Mouse (Mus musculus): Measurements from ENCODE around the gene Lce3d. TPM values are rescaled to one million over a fixed set of nuclear protein-coding genes. Genes with fewer than 3 reads are reported as not detected.

Lce3d gene
- not detected in 2 replicates for polyA plus RNA-seq (2016; fragmentation: Nextera tagmentation; extraction: Ambion mirVana)

DNA sequence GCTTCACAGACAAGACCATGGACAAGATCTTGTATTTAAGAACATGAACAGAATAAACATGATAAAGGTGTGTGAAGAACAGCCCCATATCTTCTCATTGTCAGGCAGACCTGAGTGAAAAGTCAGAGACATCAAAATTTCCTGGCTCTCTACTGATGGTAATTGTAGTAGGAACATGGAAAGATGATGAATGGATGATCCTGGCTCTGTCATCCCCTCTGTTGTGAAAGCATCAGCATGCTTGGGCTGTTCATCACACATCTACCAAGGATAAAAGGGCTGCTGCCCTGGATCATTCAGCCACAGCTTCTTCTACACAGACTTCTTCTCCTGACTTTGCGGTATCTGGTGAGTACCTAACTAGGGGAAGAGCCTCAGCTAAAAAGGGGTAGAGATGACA is at the start of gene Lce3d:
Gene Lce3d, plus strand, starts transcription at position 301 of the 400 bp plus-strand sequence.
- Histone ChIP-seq H3K36me3 (no peaks in the 10 kb centered on the region), H3K4me1 (no peaks in the 10 kb centered on the region), H3K27me3 (ENCODE audit: low read depth, poor library complexity, severe bottlenecking) (no peaks in the 10 kb centered on the region), H3K9me3 (replicated peaks) (no peaks in the 10 kb centered on the region), H3K4me3 (no peak within 1 kb of the TSS), H3K27ac (no peak within 1 kb of the TSS)
- 84% methylated on average over 1 of the region's 1 CpGs for WGBS
- no peak for DNase-seq (ENCODE audit: low spot score)

DNA sequence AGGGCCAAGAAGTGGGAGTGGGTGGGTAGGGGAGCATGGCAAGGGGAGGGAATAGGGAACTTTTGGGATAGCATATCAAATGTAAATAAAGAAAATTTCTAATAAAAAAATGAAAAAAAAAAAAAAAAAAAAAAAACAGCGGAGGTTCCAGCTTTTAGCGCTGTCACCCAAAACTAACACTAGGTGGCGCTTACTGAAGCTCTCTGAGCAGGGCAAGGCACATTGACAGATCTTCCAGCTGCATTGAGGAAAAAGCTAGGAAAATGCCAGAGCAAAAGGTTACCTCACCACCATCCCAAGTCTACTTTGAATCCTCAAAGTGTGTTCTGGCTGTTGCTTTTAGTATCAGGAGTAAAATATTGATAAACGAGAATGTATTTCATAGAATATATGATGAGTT is 49.6 kb upstream of the Lce3d start:
- WGBS, result 30% methylated on average over 4 of the region's 4 CpGs
- H3K4me3 ChIP-seq, result no peak overlapping the region
- DNase-seq (ENCODE audit: low spot score), result no peak
- H3K36me3 ChIP-seq, result no peaks in the 10 kb centered on the region
- no peaks in the 10 kb centered on the region for H3K9me3 ChIP-seq (replicated peaks)
- H3K4me1 ChIP-seq, result no peaks in the 10 kb centered on the region
- H3K27me3 ChIP-seq (ENCODE audit: low read depth, poor library complexity, severe bottlenecking), result no peaks in the 10 kb centered on the region
- no peak overlapping the region for H3K27ac ChIP-seq

DNA sequence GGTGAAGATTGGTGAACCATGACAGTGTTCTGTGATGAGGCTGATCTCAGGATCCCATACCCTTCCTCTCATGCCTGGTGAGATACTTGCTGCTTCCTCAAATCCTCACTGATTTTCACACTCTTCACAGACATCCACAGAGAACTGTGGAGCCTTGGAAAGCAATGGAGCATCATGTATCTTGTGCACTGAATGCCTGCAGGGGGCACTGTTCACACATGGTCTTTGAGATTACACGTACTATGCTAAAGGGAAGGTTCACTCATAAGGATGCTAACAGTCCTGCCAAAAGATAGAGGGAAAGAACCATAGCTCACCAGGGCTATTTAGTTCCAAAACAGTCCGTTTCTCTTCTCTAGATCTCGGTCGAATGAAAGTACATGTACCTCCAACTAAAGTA is 36.8 kb upstream of the Lce3d start:
- Histone ChIP-seq H3K36me3 (no peaks in the 10 kb centered on the region), H3K9me3 (replicated peaks) (no peaks in the 10 kb centered on the region), H3K4me1 (no peaks in the 10 kb centered on the region), H3K27me3 (ENCODE audit: low read depth, poor library complexity, severe bottlenecking) (no peaks in the 10 kb centered on the region), H3K27ac (no peak overlapping the region), H3K4me3 (no peak overlapping the region)
- 62% methylated on average over 4 of the region's 4 CpGs for WGBS
- DNase-seq (ENCODE audit: low spot score), result no peak

DNA sequence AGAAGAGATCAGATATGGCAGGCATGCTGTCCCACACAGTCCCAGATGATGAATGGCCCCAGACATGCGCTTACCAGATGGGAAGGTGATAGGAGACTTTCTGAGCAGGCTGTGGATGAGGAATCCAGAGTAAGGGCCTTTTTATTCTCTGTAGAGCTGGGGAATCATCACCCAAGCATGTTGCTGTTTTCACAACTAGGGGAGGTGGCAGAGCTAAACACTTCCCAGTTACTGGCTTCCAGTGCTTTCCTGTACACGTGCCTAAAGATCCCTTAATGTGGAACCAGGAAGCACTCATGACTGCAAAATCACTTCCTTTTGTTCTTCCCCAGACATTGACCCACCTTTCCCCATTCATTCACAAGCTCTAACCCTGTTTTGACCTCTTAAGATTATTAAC is 31.1 kb upstream of the Lce3d start, which contains the start of gene Lce3a:
Gene Lce3a, minus strand, starts transcription at position 101 of the 400 bp plus-strand sequence.
- 81% methylated on average over 2 of the region's 2 CpGs for WGBS
- H3K4me1 ChIP-seq, result no peaks in the 10 kb centered on the region
- no peaks in the 10 kb centered on the region for H3K9me3 ChIP-seq (replicated peaks)
- H3K27ac ChIP-seq, result no peak within 1 kb of the TSS
- no peaks in the 10 kb centered on the region for H3K27me3 ChIP-seq (ENCODE audit: low read depth, poor library complexity, severe bottlenecking)
- no peak within 1 kb of the TSS for H3K4me3 ChIP-seq
- no peak for DNase-seq (ENCODE audit: low spot score)
- H3K36me3 ChIP-seq, result no peaks in the 10 kb centered on the region

DNA sequence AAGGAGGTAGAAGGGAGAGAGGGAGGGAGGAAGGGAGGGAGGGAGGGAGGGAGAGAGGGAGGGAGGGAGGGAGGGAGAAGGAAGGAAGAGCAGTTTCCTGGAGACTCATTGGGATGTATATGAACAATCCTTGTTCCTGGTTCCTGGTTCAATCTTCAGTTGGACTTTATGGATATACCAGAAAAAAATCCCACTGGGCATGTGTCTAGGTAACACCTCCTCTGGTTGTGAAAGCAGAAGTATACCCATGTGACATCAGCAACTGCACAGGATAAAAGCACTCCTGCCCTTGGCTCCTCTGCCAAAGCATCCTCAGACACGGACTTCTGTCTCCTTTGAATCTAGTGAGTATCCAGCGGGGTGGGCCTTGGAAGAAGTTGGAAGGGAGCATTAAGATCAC is 24.5 kb upstream of the Lce3d start, which contains the start of gene Lce3b:
Gene Lce3b, plus strand, starts transcription at position 301 of the 400 bp plus-strand sequence.
- no peak within 1 kb of the TSS for H3K27ac ChIP-seq
- no peak within 1 kb of the TSS for H3K4me3 ChIP-seq
- 69% methylated on average over 2 of the region's 2 CpGs for WGBS
- no peaks in the 10 kb centered on the region for H3K27me3 ChIP-seq (ENCODE audit: low read depth, poor library complexity, severe bottlenecking)
- no peaks in the 10 kb centered on the region for H3K4me1 ChIP-seq
- no peaks in the 10 kb centered on the region for H3K36me3 ChIP-seq
- no peak for DNase-seq (ENCODE audit: low spot score)
- no peaks in the 10 kb centered on the region for H3K9me3 ChIP-seq (replicated peaks)

DNA sequence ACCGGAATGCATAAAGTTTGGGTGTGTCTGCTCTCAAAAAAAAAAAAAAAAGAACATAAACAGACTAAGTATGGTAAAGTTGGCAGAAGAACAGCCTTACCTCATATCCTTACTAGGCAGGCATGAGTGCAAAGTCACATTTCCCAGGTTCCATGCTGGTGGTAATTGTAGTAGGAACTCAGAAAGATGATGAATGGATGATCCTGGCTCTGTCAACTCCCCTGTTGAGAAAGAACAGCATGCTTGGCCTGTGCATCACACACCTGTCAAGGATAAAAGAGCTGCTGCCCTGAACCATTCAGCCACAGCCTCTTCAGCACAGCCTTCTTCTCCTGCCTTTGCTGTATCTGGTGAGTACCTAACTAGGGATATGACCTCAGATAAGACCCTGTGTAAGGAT is 13.0 kb upstream of the Lce3d start, which contains the start of gene Lce3c:
Gene Lce3c, plus strand, starts transcription at position 301 of the 400 bp plus-strand sequence.
- no peak within 1 kb of the TSS for H3K4me3 ChIP-seq
- WGBS, result 79% methylated on average over 1 of the region's 1 CpGs
- H3K4me1 ChIP-seq, result no peaks in the 10 kb centered on the region
- H3K27me3 ChIP-seq (ENCODE audit: low read depth, poor library complexity, severe bottlenecking), result no peaks in the 10 kb centered on the region
- H3K27ac ChIP-seq, result no peak within 1 kb of the TSS
- no peaks in the 10 kb centered on the region for H3K36me3 ChIP-seq
- DNase-seq (ENCODE audit: low spot score), result no peak
- no peaks in the 10 kb centered on the region for H3K9me3 ChIP-seq (replicated peaks)

DNA sequence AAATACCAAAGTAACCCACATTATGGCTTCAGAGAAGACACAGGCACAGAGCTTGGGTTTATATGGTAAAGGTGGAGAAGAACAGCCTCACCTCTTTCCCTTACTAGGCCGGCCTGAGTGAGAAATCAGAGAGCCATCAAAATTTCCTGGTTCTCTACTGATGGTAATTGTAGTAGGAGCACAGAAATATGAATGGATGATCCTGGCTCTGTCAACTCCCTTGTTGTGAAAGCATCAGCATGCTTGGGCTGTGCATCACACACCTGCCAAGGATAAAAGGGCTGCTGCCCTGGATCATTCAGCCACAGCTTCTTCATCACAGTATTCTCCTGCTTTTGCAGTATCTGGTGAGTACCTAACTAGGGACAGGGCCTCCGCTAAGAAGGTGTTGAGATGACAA is 9.6 kb downstream of the Lce3d start, which contains the start of gene Lce3e:
Gene Lce3e, plus strand, starts transcription at position 301 of the 400 bp plus-strand sequence.
- DNase-seq (ENCODE audit: low spot score), result no peak
- no peaks in the 10 kb centered on the region for H3K27me3 ChIP-seq (ENCODE audit: low read depth, poor library complexity, severe bottlenecking)
- H3K27ac ChIP-seq, result no peak within 1 kb of the TSS
- WGBS, result 92% methylated on average over 2 of the region's 2 CpGs
- no peaks in the 10 kb centered on the region for H3K9me3 ChIP-seq (replicated peaks)
- no peaks in the 10 kb centered on the region for H3K36me3 ChIP-seq
- no peak within 1 kb of the TSS for H3K4me3 ChIP-seq
- H3K4me1 ChIP-seq, result no peaks in the 10 kb centered on the region

DNA sequence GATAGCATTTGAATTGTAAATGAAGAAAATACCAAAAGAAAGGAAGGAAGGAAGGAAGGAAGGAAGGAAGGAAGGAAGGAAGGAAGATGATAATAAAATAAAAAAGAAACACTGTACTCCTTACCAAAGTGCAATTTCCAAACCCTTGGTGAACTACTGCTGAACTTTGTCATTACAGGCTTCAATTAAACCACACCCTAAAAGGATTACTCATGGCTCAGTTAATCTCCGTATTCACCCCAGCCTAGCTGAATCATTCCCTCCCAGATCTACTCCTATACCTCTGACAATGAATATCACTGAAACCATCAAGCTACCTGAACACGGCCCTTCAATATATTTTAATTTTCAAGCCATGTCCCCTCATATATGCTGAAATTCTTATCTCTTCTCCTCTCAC is 21.3 kb downstream of the Lce3d start:
- Histone ChIP-seq H3K36me3 (no peaks in the 10 kb centered on the region), H3K27ac (no peak overlapping the region), H3K4me1 (no peaks in the 10 kb centered on the region), H3K27me3 (ENCODE audit: low read depth, poor library complexity, severe bottlenecking) (no peaks in the 10 kb centered on the region), H3K4me3 (no peak overlapping the region), H3K9me3 (replicated peaks) (no peaks in the 10 kb centered on the region)
- WGBS, result 78% methylated on average over 2 of the region's 2 CpGs
- no peak for DNase-seq (ENCODE audit: low spot score)

DNA sequence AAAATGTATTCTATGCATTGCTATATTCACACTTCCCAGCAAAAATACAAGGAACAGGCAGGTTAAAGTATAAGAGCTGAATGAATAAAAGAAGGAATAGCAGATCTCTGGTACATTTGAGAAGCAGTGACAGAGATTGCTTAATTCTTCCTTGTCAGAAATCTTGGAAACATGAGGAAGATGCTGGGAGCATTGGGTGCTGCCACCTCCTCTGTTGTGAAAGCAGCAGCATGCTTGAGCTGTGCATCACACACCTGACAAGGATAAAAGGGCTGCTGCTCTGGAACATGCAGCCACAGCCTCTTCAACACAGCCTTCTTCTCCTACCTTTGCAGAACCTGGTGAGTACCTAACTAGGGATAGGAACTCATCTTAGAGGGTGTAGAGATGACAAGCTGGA is 34.7 kb downstream of the Lce3d start, which contains the start of gene Lce3f:
Gene Lce3f, plus strand, starts transcription at position 301 of the 400 bp plus-strand sequence.
- Histone ChIP-seq H3K4me3 (no peak within 1 kb of the TSS), H3K9me3 (replicated peaks) (no peaks in the 10 kb centered on the region), H3K27me3 (ENCODE audit: low read depth, poor library complexity, severe bottlenecking) (no peaks in the 10 kb centered on the region), H3K4me1 (no peaks in the 10 kb centered on the region), H3K36me3 (no peaks in the 10 kb centered on the region), H3K27ac (no peak within 1 kb of the TSS)
- no peak for DNase-seq (ENCODE audit: low spot score)

DNA sequence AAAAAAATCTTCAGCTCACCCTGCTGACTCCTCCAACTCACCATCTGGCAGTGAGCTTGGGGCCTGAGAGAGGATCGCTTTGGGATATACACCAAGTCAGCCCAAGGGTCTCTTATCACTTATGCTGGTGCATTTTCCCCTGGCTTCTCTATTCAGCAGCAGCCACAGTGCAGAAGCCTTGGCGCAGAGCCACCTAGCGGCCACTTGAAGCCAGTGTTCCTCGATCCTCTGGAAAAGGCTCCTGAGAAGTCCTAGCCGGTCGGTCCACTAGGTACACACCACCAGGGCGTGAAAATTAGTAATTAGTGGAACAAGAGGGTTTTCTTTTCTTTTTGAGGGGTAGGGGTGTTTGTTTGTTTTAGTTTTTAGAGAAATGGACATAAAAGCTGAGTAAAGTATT is 41.5 kb downstream of the Lce3d start:
- 6% methylated on average over 7 of the region's 7 CpGs for WGBS
- no peak overlapping the region for H3K4me3 ChIP-seq
- DNase-seq (ENCODE audit: low spot score), result peak; percentile 71
- H3K9me3 ChIP-seq (replicated peaks), result no peaks in the 10 kb centered on the region
- no peaks in the 10 kb centered on the region for H3K4me1 ChIP-seq
- no peak overlapping the region for H3K27ac ChIP-seq
- H3K36me3 ChIP-seq, result no peaks in the 10 kb centered on the region
- H3K27me3 ChIP-seq (ENCODE audit: low read depth, poor library complexity, severe bottlenecking), result no peaks in the 10 kb centered on the region

DNA sequence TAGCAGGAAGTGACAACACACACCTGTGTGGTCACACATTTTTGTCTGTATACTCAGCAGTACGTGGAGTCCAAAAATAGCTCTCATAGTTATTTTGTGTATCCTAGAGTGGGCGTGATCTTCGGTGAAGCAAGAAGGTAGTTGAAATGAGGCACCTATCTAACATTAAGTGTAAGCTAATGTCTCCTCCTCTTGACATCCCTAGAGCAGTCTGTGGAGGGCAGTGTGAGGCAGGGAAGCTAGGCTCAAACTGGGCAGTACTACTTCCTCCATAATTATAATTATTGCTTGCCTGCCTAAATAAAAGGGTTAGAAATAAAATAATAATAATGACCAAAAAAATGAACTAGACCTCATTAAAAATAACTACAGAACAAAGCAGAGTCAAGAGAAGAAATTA is 43.4 kb downstream of the Lce3d start:
- no peaks in the 10 kb centered on the region for H3K9me3 ChIP-seq (replicated peaks)
- H3K4me1 ChIP-seq, result no peaks in the 10 kb centered on the region
- no peak for DNase-seq (ENCODE audit: low spot score)
- no peak overlapping the region for H3K27ac ChIP-seq
- H3K27me3 ChIP-seq (ENCODE audit: low read depth, poor library complexity, severe bottlenecking), result no peaks in the 10 kb centered on the region
- no peaks in the 10 kb centered on the region for H3K36me3 ChIP-seq
- H3K4me3 ChIP-seq, result no peak overlapping the region
- WGBS, result 89% methylated on average over 3 of the region's 3 CpGs

DNA sequence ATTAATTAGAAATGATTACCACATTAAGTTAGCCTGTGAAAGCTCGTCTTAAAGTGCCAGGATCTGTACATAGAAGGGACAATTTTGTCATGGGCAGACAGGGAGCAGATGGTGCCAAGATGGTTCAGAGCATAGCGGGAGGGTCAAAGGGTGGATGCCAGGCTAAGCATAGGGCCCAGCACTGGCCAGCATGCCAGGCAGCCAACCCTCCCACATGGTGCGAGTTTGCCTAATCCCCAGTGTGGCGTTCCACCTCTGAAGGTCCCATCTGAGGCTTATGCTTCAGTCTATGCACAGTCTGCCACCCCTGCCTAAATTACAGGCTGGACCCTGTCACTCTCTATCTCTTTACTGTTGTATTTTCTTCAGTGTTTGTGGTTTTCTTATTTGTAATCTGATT is 45.7 kb downstream of the Lce3d start:
- WGBS, result 82% methylated on average over 4 of the region's 4 CpGs
- H3K27me3 ChIP-seq (ENCODE audit: low read depth, poor library complexity, severe bottlenecking), result no peaks in the 10 kb centered on the region
- no peaks in the 10 kb centered on the region for H3K9me3 ChIP-seq (replicated peaks)
- DNase-seq (ENCODE audit: low spot score), result no peak
- no peak overlapping the region for H3K27ac ChIP-seq
- no peak overlapping the region for H3K4me3 ChIP-seq
- no peaks in the 10 kb centered on the region for H3K36me3 ChIP-seq
- H3K4me1 ChIP-seq, result no peaks in the 10 kb centered on the region
